Mouse (Mus musculus): ENCODE results near the gene Dbx1.

- no peak for TF ChIP-seq CTCF (IDR thresholded peaks at IDR 0.05; ENCODE audit: extremely low read depth, insufficient read depth, low read length)
- no peak for TF ChIP-seq POLR2A (IDR thresholded peaks at IDR 0.05; ENCODE audit: extremely low read depth, insufficient read depth, low read length)
These were observed 40.0 kb upstream of the Dbx1 start for GRCm38 (mm10) chr7:49676627-49677026.

Measured in cortical plate, adult 2 months (tissue).